Mouse (Mus musculus): ENCODE data around the gene Pcx. TPM values are rescaled to one million over a fixed set of nuclear protein-coding genes. Genes with fewer than 3 reads are reported as not detected.

Gene Pcx
- polyA plus RNA-seq, 1 experiment, result 41.9 TPM

GRCm38 (mm10) chr19:4495814-4496213, 14.5 kb upstream of the Pcx start:
- Histone ChIP-seq H3K4me3 (ENCODE audit: control insufficient read depth, insufficient read depth, low read length) (no peak overlapping the region), H3K36me3 (ENCODE audit: control insufficient read depth, insufficient read depth, low read length) (no peaks in the 10 kb centered on the region), H3K27me3 (ENCODE audit: control insufficient read depth, insufficient read depth, low read length) (no peaks in the 10 kb centered on the region), H3K27ac (ENCODE audit: control insufficient read depth, insufficient read depth, low read length) (no peak overlapping the region), H3K4me1 (replicated peaks; ENCODE audit: control insufficient read depth, insufficient read depth, low read length) (no peaks in the 10 kb centered on the region)
- 94% methylated on average over 5 of the region's 5 CpGs for WGBS
- TF ChIP-seq POLR2A (IDR thresholded peaks at IDR 0.05; ENCODE audit: control insufficient read depth, extremely low read depth, insufficient read depth, low read length, poor library complexity) (no peak), CTCF (IDR thresholded peaks at IDR 0.05; ENCODE audit: borderline replicate concordance, control insufficient read depth, extremely low read depth, insufficient read depth, low read length, poor library complexity) (no peak)
- no peak for DNase-seq

GRCm38 (mm10) chr19:4496535-4497262, 13.6 kb upstream of the Pcx start:
- no peak overlapping the region for H3K4me3 ChIP-seq (ENCODE audit: control insufficient read depth, insufficient read depth, low read length)
- no peaks in the 10 kb centered on the region for H3K36me3 ChIP-seq (ENCODE audit: control insufficient read depth, insufficient read depth, low read length)
- 93% methylated on average over 3 of the region's 3 CpGs for WGBS
- TF ChIP-seq POLR2A (IDR thresholded peaks at IDR 0.05; ENCODE audit: control insufficient read depth, extremely low read depth, insufficient read depth, low read length, poor library complexity) (no peak), CTCF (IDR thresholded peaks at IDR 0.05; ENCODE audit: borderline replicate concordance, control insufficient read depth, extremely low read depth, insufficient read depth, low read length, poor library complexity) (no peak)
- no peak for DNase-seq
- H3K4me1 ChIP-seq (replicated peaks; ENCODE audit: control insufficient read depth, insufficient read depth, low read length), result no peaks in the 10 kb centered on the region
- no peak overlapping the region for H3K27ac ChIP-seq (ENCODE audit: control insufficient read depth, insufficient read depth, low read length)
- no peaks in the 10 kb centered on the region for H3K27me3 ChIP-seq (ENCODE audit: control insufficient read depth, insufficient read depth, low read length)

- H3K36me3 ChIP-seq (ENCODE audit: control insufficient read depth, insufficient read depth, low read length), result no peaks in the 10 kb centered on the region
- H3K4me3 ChIP-seq (ENCODE audit: control insufficient read depth, insufficient read depth, low read length), result no peak overlapping the region
- no peak overlapping the region for H3K27ac ChIP-seq (ENCODE audit: control insufficient read depth, insufficient read depth, low read length)
- H3K4me1 ChIP-seq (replicated peaks; ENCODE audit: control insufficient read depth, insufficient read depth, low read length), result no peaks in the 10 kb centered on the region
- H3K27me3 ChIP-seq (ENCODE audit: control insufficient read depth, insufficient read depth, low read length), result no peaks in the 10 kb centered on the region
- DNase-seq, result peak; percentile 59
- 11% methylated on average over 4 of the region's 4 CpGs for WGBS
- TF ChIP-seq POLR2A (IDR thresholded peaks at IDR 0.05; ENCODE audit: control insufficient read depth, extremely low read depth, insufficient read depth, low read length, poor library complexity) (no peak), CTCF (IDR thresholded peaks at IDR 0.05; ENCODE audit: borderline replicate concordance, control insufficient read depth, extremely low read depth, insufficient read depth, low read length, poor library complexity) (peak; percentile 71; the same call in 1 of the 2 replicates)
Observed at GRCm38 (mm10) chr19:4497263-4497973, 12.9 kb upstream of the Pcx start.

GRCm38 (mm10) chr19:4498062-4498933, 12.0 kb upstream of the Pcx start, which contains the start of gene 2010003K11Rik:
TSS of gene 2010003K11Rik (minus strand) at chr19:4498583.
- Histone ChIP-seq H3K4me1 (replicated peaks; ENCODE audit: control insufficient read depth, insufficient read depth, low read length) (no peaks in the 10 kb centered on the region), H3K36me3 (ENCODE audit: control insufficient read depth, insufficient read depth, low read length) (no peaks in the 10 kb centered on the region), H3K27ac (ENCODE audit: control insufficient read depth, insufficient read depth, low read length) (no peak within 1 kb of the TSS), H3K4me3 (ENCODE audit: control insufficient read depth, insufficient read depth, low read length) (no peak within 1 kb of the TSS), H3K27me3 (ENCODE audit: control insufficient read depth, insufficient read depth, low read length) (no peaks in the 10 kb centered on the region)
- DNase-seq, result no peak
- 84% methylated on average over 16 of the region's 16 CpGs for WGBS
- TF ChIP-seq POLR2A (IDR thresholded peaks at IDR 0.05; ENCODE audit: control insufficient read depth, extremely low read depth, insufficient read depth, low read length, poor library complexity) (no peak), CTCF (IDR thresholded peaks at IDR 0.05; ENCODE audit: borderline replicate concordance, control insufficient read depth, extremely low read depth, insufficient read depth, low read length, poor library complexity) (no peak)

GRCm38 (mm10) chr19:4502701-4503100, 7.6 kb upstream of the Pcx start:
- WGBS, result 85% methylated on average over 2 of the region's 2 CpGs
- Histone ChIP-seq H3K27me3 (ENCODE audit: control insufficient read depth, insufficient read depth, low read length) (no peaks in the 10 kb centered on the region), H3K4me3 (ENCODE audit: control insufficient read depth, insufficient read depth, low read length) (no peak overlapping the region), H3K36me3 (ENCODE audit: control insufficient read depth, insufficient read depth, low read length) (no peaks in the 10 kb centered on the region), H3K4me1 (replicated peaks; ENCODE audit: control insufficient read depth, insufficient read depth, low read length) (no peaks in the 10 kb centered on the region), H3K27ac (ENCODE audit: control insufficient read depth, insufficient read depth, low read length) (no peak overlapping the region)
- DNase-seq, result no peak
- TF ChIP-seq CTCF (IDR thresholded peaks at IDR 0.05; ENCODE audit: borderline replicate concordance, control insufficient read depth, extremely low read depth, insufficient read depth, low read length, poor library complexity) (no peak), POLR2A (IDR thresholded peaks at IDR 0.05; ENCODE audit: control insufficient read depth, extremely low read depth, insufficient read depth, low read length, poor library complexity) (no peak)

GRCm38 (mm10) chr19:4504830-4505229, 5.4 kb upstream of the Pcx start:
- H3K27me3 ChIP-seq (ENCODE audit: control insufficient read depth, insufficient read depth, low read length), result no peaks in the 10 kb centered on the region
- TF ChIP-seq POLR2A (IDR thresholded peaks at IDR 0.05; ENCODE audit: control insufficient read depth, extremely low read depth, insufficient read depth, low read length, poor library complexity), result no peak
- no peak for TF ChIP-seq CTCF (IDR thresholded peaks at IDR 0.05; ENCODE audit: borderline replicate concordance, control insufficient read depth, extremely low read depth, insufficient read depth, low read length, poor library complexity)
- peaks cover 3% of the 10 kb centered on the region; the same call in 1 of the 2 replicates for H3K4me1 ChIP-seq (replicated peaks; ENCODE audit: control insufficient read depth, insufficient read depth, low read length)
- H3K4me3 ChIP-seq (ENCODE audit: control insufficient read depth, insufficient read depth, low read length), result no peak overlapping the region
- H3K27ac ChIP-seq (ENCODE audit: control insufficient read depth, insufficient read depth, low read length), result no peak overlapping the region
- WGBS, result 91% methylated on average over 1 of the region's 1 CpGs
- no peaks in the 10 kb centered on the region for H3K36me3 ChIP-seq (ENCODE audit: control insufficient read depth, insufficient read depth, low read length)
- no peak for DNase-seq

Data from thymus, adult 2 months (tissue).